Mouse (Mus musculus): Measurements from ENCODE around the gene Tbc1d2. TPM values are rescaled to one million over a fixed set of nuclear protein-coding genes. Genes with fewer than 3 reads are reported as not detected.

Tbc1d2 gene
- polyA plus RNA-seq, 1 experiment from 2014 or later = 0.47 TPM

GRCm38 (mm10) chr4:46562037-46562436, 88.0 kb downstream of the Tbc1d2 start:
- no peak overlapping the region for H3K4me3 ChIP-seq (ENCODE audit: low read depth, low read length)
- no peak overlapping the region for H3K27ac ChIP-seq (ENCODE audit: low read depth, low read length)
- no peak for ATAC-seq
- H3K36me3 ChIP-seq (ENCODE audit: control insufficient read depth, insufficient read depth, low read length) = no peaks in the 10 kb centered on the region
- WGBS = 89% methylated on average over 5 of the region's 5 CpGs
- H3K9ac ChIP-seq (ENCODE audit: low read length) = no peak overlapping the region
- H3K9me3 ChIP-seq (replicated peaks; ENCODE audit: control insufficient read depth, low read length) = no peaks in the 10 kb centered on the region
- DNase-seq (ENCODE audit: low spot score) = no peak
- no peak overlapping the region for H3K4me2 ChIP-seq (ENCODE audit: low read length)
- H3K27me3 ChIP-seq (replicated peaks; ENCODE audit: control insufficient read depth, insufficient read depth, low read length) = no peaks in the 10 kb centered on the region
- no peaks in the 10 kb centered on the region for H3K4me1 ChIP-seq (ENCODE audit: control insufficient read depth, insufficient read depth, low read length)

- no peaks in the 10 kb centered on the region for H3K36me3 ChIP-seq (ENCODE audit: control insufficient read depth, insufficient read depth, low read length)
- no peak overlapping the region for H3K4me2 ChIP-seq (ENCODE audit: low read length)
- DNase-seq (ENCODE audit: low spot score) (no peak), ATAC-seq (no peak)
- H3K27me3 ChIP-seq (replicated peaks; ENCODE audit: control insufficient read depth, insufficient read depth, low read length) = no peaks in the 10 kb centered on the region
- H3K4me1 ChIP-seq (ENCODE audit: control insufficient read depth, insufficient read depth, low read length) = no peaks in the 10 kb centered on the region
- no peaks in the 10 kb centered on the region for H3K9me3 ChIP-seq (replicated peaks; ENCODE audit: control insufficient read depth, low read length)
- H3K4me3 ChIP-seq (ENCODE audit: low read depth, low read length) = no peak overlapping the region
- H3K9ac ChIP-seq (ENCODE audit: low read length) = no peak overlapping the region
- WGBS = 76% methylated on average over 14 of the region's 14 CpGs
- H3K27ac ChIP-seq (ENCODE audit: low read depth, low read length) = no peak overlapping the region
These were observed 89.8 kb downstream of the Tbc1d2 start for GRCm38 (mm10) chr4:46560069-46560705.

- Histone ChIP-seq H3K4me1 (ENCODE audit: control insufficient read depth, insufficient read depth, low read length) (no peaks in the 10 kb centered on the region), H3K27me3 (replicated peaks; ENCODE audit: control insufficient read depth, insufficient read depth, low read length) (no peaks in the 10 kb centered on the region), H3K4me3 (ENCODE audit: low read depth, low read length) (no peak overlapping the region), H3K36me3 (ENCODE audit: control insufficient read depth, insufficient read depth, low read length) (no peaks in the 10 kb centered on the region), H3K9ac (ENCODE audit: low read length) (no peak overlapping the region), H3K4me2 (ENCODE audit: low read length) (no peak overlapping the region), H3K27ac (ENCODE audit: low read depth, low read length) (no peak overlapping the region), H3K9me3 (replicated peaks; ENCODE audit: control insufficient read depth, low read length) (no peaks in the 10 kb centered on the region)
- 85% methylated on average over 22 of the region's 22 CpGs for WGBS
- DNase-seq (ENCODE audit: low spot score) (no peak), ATAC-seq (no peak)
These were observed 91.0 kb downstream of the Tbc1d2 start for GRCm38 (mm10) chr4:46558672-46559667.

DNA sequence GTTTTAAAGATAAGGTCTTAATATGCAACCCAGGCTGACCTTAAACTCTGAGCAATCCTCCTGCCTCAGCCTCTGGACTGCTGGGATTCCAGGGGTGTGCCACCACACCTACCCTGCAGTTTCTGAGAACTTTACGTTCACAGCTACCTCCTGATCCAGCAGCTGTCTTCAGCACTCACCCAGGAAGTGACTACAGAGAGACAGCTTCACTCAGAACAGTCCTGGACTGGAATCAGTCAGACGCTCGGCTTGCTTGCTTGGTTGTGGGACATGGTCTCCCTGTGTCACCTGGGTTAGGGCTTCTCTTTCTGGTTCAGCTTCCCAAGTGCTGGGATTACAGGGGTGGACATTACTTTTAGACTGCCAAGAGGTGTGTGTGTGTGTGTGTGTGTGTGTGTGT, 93.1 kb downstream of the Tbc1d2 start:
- Histone ChIP-seq H3K9me3 (replicated peaks; ENCODE audit: control insufficient read depth, low read length) (no peaks in the 10 kb centered on the region), H3K4me2 (ENCODE audit: low read length) (no peak overlapping the region), H3K27me3 (replicated peaks; ENCODE audit: control insufficient read depth, insufficient read depth, low read length) (no peaks in the 10 kb centered on the region), H3K9ac (ENCODE audit: low read length) (no peak overlapping the region), H3K36me3 (ENCODE audit: control insufficient read depth, insufficient read depth, low read length) (no peaks in the 10 kb centered on the region), H3K4me3 (ENCODE audit: low read depth, low read length) (no peak overlapping the region), H3K27ac (ENCODE audit: low read depth, low read length) (no peak overlapping the region), H3K4me1 (ENCODE audit: control insufficient read depth, insufficient read depth, low read length) (no peaks in the 10 kb centered on the region)
- WGBS = 86% methylated on average over 3 of the region's 3 CpGs
- DNase-seq (ENCODE audit: low spot score) (no peak), ATAC-seq (no peak)

GRCm38 (mm10) chr4:46555762-46556161, 94.2 kb downstream of the Tbc1d2 start:
- no peaks in the 10 kb centered on the region for H3K36me3 ChIP-seq (ENCODE audit: control insufficient read depth, insufficient read depth, low read length)
- 89% methylated on average over 9 of the region's 9 CpGs for WGBS
- ATAC-seq (no peak), DNase-seq (ENCODE audit: low spot score) (no peak)
- H3K27ac ChIP-seq (ENCODE audit: low read depth, low read length) = no peak overlapping the region
- H3K4me1 ChIP-seq (ENCODE audit: control insufficient read depth, insufficient read depth, low read length) = no peaks in the 10 kb centered on the region
- H3K4me3 ChIP-seq (ENCODE audit: low read depth, low read length) = no peak overlapping the region
- H3K9ac ChIP-seq (ENCODE audit: low read length) = no peak overlapping the region
- no peaks in the 10 kb centered on the region for H3K9me3 ChIP-seq (replicated peaks; ENCODE audit: control insufficient read depth, low read length)
- H3K27me3 ChIP-seq (replicated peaks; ENCODE audit: control insufficient read depth, insufficient read depth, low read length) = no peaks in the 10 kb centered on the region
- H3K4me2 ChIP-seq (ENCODE audit: low read length) = no peak overlapping the region

Other genes starting within 250 kb of the Tbc1d2 start
- gene Hemgn, start 236.7 kb downstream of the Tbc1d2 start, polyA plus RNA-seq (2014; fragmentation: Nextera tagmentation; extraction: Ambion mirVana) = 0.27 TPM in 1 of 2 replicates, not detected in the other
- 83.5 and 92.4 TPM in 2 replicates for gene Anp32b, start 199.3 kb downstream of the Tbc1d2 start, polyA plus RNA-seq (2014; fragmentation: Nextera tagmentation; extraction: Ambion mirVana)
- gene Nans, start 161.0 kb downstream of the Tbc1d2 start, polyA plus RNA-seq (2014; fragmentation: Nextera tagmentation; extraction: Ambion mirVana) = 77.5 and 81.8 TPM in 2 replicates
- 1.0 and 1.6 TPM in 2 replicates for gene Trim14, start 114.1 kb downstream of the Tbc1d2 start, polyA plus RNA-seq (2014; fragmentation: Nextera tagmentation; extraction: Ambion mirVana)
- gene Coro2a, start 48.0 kb downstream of the Tbc1d2 start, polyA plus RNA-seq (2014; fragmentation: Nextera tagmentation; extraction: Ambion mirVana) = 2.2 and 2.9 TPM in 2 replicates

Data from forebrain, embryonic 14.5 days (tissue).